Mouse (Mus musculus) skeletal muscle tissue, adult 2 months (tissue): ENCODE data around the gene Kctd19.
A peak's percentile ranks its signal among the peaks of the same experiment; 100 is the strongest.

Experiments used
- DNase-seq: peaks from one replicate; pipeline ENCODE4 v3.0.0-alpha.2; 2012; ENCODE audit warnings: low read depth, low spot score

Kctd19 gene

DNA sequence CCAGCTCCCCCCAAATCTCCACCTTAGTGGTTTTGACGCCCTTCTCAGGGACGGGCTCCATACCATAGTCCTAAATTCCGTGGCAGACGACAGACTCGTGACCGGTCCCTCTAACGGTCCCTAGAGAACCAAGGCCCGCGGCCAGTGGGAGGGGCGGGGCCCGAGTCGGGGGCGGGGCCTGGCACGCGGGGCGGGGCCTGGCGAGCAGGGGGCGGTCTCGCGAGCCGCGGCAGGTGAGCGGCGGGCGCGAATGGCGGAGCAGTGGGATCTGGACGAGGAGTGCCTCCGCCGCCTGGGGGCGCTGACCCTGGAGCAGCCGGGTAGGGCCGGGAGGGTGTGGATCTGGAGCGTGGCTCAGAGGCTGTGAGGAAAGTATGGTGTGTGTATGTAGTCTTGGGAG lies at the start of gene Kctd19, which contains the start of gene Lrrc36:
Kctd19 (minus strand) TSS at position 112 of the 400 bp plus-strand sequence.
Lrrc36 (plus strand) TSS at position 181 of the 400 bp plus-strand sequence.
- DNase-seq: peak; percentile 14

DNA sequence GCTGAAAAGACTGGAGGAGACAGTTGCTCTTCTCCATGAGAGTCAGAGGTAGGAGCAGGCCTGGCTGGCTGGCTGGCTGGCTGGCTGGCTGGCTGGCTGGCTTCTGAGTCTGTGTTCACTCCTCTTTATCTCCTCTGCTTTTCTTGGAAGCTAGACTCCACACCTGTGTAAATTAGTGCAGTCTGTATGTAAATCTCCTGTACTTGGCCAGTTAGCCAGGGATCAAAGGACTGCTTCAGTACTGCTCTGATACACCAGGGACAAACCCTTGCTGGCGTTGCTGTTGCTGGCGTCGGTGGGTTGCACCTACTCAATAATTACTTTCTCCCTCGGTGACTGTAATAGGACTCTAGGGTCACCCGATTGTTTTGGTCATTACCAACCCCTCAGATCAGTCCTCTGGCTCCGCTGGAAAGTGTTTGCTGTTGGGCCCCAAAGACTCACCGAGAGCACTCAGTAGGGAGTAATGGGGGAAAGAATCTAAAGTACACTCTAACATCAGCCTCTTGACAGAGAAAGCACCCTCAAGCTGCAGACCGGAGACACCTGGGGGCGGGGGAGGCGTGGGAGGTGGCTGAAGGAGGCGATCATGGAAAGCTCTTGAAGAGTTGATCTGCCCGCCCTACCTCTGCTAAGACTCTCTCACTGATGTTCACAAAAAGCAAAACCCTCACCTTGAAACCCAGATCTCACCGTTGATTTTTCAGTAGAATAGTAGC lies 47.9 kb upstream of the Kctd19 start:
- no peak for DNase-seq

DNA sequence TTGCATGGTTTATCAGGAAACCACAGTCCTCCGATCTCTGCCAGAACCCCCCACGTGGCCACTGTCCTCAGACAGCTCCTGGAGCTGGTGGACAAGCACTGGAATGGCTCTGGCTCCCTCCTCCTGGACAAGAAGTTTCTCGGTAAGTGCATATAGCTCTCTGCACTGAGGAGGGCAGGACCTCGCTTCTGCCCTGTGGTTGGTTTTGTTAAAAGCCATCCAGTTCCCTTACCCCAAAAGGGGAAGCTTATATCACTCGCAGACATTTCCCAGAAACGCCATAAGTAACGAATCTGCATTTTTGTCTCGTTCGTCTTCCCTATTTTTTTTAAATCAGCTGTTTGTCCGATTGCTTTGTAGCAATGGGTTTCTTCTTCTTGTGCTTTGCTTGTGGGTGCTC lies 41.9 kb upstream of the Kctd19 start:
- no peak for DNase-seq

DNA sequence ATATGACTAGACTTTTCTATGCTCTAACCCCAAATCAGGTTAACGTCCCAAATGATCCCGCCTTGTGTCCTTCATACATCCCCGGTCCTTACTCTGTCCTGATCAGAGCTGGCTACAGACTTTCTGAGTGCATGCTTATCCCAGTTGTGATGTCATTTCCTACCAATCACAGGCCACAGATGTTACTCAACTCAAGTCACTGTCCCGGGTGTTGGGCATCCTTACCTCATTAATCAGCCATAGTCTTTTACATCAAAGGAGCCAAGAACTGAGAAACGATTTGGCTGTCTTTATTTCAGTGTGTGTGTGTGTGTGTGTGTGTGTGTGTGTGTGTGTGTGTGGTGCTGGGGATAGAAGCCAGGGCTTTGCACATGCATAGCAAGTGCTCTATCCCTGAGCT lies 40.8 kb upstream of the Kctd19 start:
- DNase-seq: no peak

- DNase-seq: no peak
These were observed 40.0 kb upstream of the Kctd19 start for GRCm38 (mm10) chr8:105453296-105453695.

GRCm38 (mm10) chr8:105451903-105452603 lies 38.8 kb upstream of the Kctd19 start:
- DNase-seq: no peak

GRCm38 (mm10) chr8:105450977-105451376 lies 37.7 kb upstream of the Kctd19 start:
- DNase-seq: no peak

- no peak for DNase-seq
These were observed 35.3 kb upstream of the Kctd19 start for GRCm38 (mm10) chr8:105448596-105448995.

- DNase-seq: no peak
These were observed 34.9 kb upstream of the Kctd19 start for GRCm38 (mm10) chr8:105448188-105448587.

GRCm38 (mm10) chr8:105446127-105446552 lies 32.8 kb upstream of the Kctd19 start:
- DNase-seq: no peak

GRCm38 (mm10) chr8:105445296-105446126 lies 32.2 kb upstream of the Kctd19 start:
- DNase-seq: no peak

DNA sequence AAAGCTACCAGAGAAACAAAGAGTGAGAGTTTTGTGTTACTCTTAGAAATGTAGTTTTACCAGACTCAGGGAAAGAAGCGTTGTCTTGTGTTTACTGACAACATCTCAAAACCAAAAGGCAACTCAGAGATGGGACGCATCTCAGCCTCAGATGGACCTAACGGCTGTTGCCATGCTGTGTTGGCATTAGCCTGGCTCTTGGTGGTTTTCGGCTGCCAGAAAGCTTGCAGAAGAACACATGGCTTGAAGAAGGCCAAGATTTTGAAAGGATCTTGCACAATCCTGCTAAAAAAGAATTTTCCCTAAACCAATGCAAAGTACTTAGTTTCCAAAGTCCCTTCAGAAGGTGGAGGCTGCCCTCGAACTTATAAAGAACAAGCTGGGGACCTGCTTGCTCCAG lies 29.4 kb upstream of the Kctd19 start:
- no peak for DNase-seq

DNA sequence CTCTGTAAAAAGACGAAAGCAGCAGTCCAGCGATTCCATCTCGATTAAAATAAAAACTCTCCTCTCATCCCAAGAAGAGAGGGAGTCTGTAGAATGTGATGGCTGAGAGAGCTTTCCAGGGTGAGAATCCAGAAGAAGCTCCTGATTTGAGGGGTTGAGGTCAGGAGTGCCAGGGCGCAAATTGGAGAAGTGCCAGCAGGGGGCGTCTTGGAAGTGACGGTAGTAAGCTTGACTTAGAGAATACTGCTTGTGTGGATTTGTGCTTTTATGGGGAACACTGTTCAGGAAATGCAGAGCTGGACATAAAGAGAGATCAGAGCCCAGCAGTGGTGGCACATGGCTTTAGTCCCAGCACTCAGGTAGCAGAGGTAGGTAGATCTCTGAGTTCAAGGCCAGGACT lies 28.1 kb upstream of the Kctd19 start:
- no peak for DNase-seq

DNA sequence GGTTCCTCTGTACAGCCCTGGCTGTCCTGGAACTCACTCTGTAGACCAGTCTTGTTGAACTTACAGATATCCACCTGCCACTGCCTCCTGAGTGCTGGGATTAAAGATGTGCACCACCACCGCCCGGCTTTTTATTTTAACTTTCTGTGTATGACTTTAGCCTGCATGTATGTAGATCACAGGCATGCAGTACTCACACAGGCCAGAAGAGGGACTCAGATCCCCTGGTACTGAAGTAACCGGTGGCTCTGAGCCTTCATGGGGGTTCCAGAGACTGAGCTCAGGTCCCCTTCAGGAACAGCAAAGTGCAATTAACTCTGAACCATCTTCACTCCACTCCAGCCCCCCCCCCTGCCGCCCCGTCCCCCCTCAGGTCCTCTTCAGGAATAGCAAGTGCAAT lies 25.6 kb upstream of the Kctd19 start:
- peak; percentile 22 for DNase-seq

- DNase-seq: no peak
These were observed 23.9 kb upstream of the Kctd19 start for GRCm38 (mm10) chr8:105437078-105437748.

- DNase-seq: no peak
These were observed 22.9 kb upstream of the Kctd19 start for GRCm38 (mm10) chr8:105436218-105436617.

DNA sequence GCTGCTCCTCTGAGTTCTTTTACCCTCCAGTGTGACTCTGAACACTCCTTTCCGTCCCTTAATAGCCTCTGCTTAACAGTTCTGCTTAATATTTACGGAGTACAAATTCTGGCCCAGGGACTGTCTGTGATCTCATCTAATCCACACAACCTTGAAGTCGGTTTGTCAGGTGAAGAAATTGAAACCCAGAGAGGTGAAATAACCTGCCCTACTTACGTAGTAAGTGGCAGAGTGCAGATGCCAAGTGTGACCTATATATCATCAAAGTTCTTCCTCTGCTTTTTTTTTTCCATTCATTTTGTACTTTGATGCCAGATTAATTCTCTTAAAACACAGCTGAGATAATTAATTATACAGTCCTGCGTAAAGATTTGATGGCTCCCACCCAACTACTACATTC lies 20.8 kb upstream of the Kctd19 start:
- DNase-seq: no peak

GRCm38 (mm10) chr8:105433511-105433910 lies 20.2 kb upstream of the Kctd19 start:
- DNase-seq: no peak

DNA sequence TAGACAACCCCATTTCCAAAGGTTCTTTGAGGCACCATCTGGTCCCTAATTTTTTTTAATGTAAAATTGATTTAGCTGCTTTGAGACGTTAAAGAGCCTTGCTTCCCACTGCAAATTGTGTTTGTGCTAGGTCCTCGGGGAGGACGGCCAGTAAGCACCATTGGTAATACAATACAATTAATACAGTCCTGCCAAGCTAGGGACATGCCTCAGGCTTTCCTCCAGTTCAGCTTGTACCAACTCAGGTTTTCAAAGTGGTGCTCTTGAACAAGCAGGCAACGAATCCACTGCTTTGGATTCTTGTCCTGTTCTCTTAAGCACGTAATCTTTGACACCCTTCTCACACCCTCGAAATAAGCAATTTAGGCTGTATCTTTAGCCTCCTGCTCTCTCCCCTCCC lies 19.7 kb upstream of the Kctd19 start:
- DNase-seq: no peak

GRCm38 (mm10) chr8:105431743-105432515 lies 18.6 kb upstream of the Kctd19 start:
- DNase-seq: no peak

GRCm38 (mm10) chr8:105426878-105427277 lies 13.6 kb upstream of the Kctd19 start:
- peak; percentile 12 for DNase-seq
